Mouse (Mus musculus) CH12.LX (cell line): ENCODE results near the gene Psmd1.

Source experiments
- CHD2 ChIP-seq: IDR thresholded peaks from 2 replicates; pipeline ENCODE4 v1.6.1; 2011; ENCODE audit warnings: low read length, improper control_type of control experiment
- CTCF ChIP-seq, 2 experiments: IDR thresholded peaks in 1 of 2; conservative IDR thresholded peaks in 1 of 2; 2 replicates each; pipeline ENCODE4 v1.5.1; 2011 to 2012; ENCODE audit warnings: low read depth in 2 of 2, low read length in 2 of 2, improper control_type of control experiment in 1 of 2, inconsistent platforms in 1 of 2, mild to moderate bottlenecking in 1 of 2, moderate library complexity in 1 of 2
- MAFK ChIP-seq: IDR thresholded peaks from 2 replicates; pipeline ENCODE4 v1.6.1; 2011; ENCODE audit warnings: low read length, improper control_type of control experiment; ENCODE audit not compliant: insufficient replicate concordance
- RAD21 ChIP-seq: IDR thresholded peaks from 2 replicates; pipeline ENCODE4 v1.6.1; 2011; ENCODE audit warnings: low read depth, mild to moderate bottlenecking, low read length, improper control_type of control experiment, moderate library complexity
- USF2 ChIP-seq: conservative IDR thresholded peaks from 2 replicates; pipeline ENCODE4 v1.6.1; 2011; ENCODE audit warnings: low read depth, low read length, improper control_type of control experiment

DNA sequence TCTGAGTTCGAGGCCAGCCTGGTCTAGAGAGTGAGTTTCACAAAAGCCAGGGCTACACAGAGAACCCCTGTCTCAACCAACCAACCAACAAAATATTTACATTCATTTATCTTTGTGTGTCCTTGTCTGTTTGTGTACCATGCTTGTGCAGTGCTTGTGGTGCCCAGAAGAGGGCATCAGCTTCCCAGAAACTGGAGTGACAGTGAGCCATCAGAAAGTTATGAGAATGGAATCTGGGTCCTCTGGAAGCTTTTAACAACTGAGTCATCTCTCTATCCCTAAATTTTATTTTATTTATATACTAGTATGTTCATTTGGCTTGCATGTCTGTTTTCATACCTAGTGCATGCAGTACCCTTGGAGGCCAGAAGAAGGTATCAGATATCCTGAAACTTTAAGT, 88.4 kb downstream of the Psmd1 start:
- TF ChIP-seq USF2 (no peak), RAD21 (peak; percentile 44), CTCF (conservative IDR thresholded peaks at IDR 0.05 in 1 of 2, IDR thresholded peaks at IDR 0.05 in 1 of 2; ENCODE audit: low read depth in 2 of 2, low read length in 2 of 2) (peak; percentile 24 to 62; a peak in 3 of 4 replicates), CHD2 (no peak), MAFK (no peak)
